Mouse (Mus musculus): ENCODE data around the gene AC170998.1.

GRCm38 (mm10) chr17:28708989-28709388, 16.9 kb upstream of the AC170998.1 start:
- no peak for TF ChIP-seq POLR2A (IDR thresholded peaks at IDR 0.05; ENCODE audit: borderline replicate concordance, insufficient read depth, low read length)
- TF ChIP-seq CTCF (IDR thresholded peaks at IDR 0.05; ENCODE audit: borderline replicate concordance, insufficient read depth, low read depth, low read length), result no peak
